Mouse (Mus musculus): ENCODE measurements around the gene Myrip. TPM values are rescaled to one million over a fixed set of nuclear protein-coding genes. Genes with fewer than 3 reads are reported as not detected.

Myrip gene
- total RNA-seq, 2 experiments from 2014 or later: 79.0 to 97.4 TPM

DNA sequence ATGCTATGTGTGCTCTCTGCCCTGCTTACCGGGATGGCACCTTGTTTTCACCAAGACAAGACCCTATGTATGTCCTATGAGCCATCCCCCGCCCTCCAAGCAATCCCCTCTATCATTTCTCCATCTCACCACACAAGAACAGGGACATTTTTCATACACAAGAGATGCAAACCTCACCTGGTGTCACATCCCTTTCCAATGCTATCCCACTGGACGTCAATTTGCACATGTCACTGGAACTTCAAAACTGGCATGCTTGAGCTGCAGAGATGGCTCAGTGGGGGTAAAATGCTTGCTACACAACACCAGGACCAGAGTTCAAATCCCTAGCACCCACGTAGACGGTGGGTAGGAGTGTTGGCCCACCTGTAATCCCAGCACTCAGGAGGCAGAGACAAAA is 196.7 kb downstream of the Myrip start:
- no peak for DNase-seq (ENCODE audit: low spot score in 2 of 2)
- intact Hi-C loops (cut with DNase I): loop anchor here (5.0 kb wide), 1 partner anchor 356 kb away; no protein-coding TSS in a partner anchor

DNA sequence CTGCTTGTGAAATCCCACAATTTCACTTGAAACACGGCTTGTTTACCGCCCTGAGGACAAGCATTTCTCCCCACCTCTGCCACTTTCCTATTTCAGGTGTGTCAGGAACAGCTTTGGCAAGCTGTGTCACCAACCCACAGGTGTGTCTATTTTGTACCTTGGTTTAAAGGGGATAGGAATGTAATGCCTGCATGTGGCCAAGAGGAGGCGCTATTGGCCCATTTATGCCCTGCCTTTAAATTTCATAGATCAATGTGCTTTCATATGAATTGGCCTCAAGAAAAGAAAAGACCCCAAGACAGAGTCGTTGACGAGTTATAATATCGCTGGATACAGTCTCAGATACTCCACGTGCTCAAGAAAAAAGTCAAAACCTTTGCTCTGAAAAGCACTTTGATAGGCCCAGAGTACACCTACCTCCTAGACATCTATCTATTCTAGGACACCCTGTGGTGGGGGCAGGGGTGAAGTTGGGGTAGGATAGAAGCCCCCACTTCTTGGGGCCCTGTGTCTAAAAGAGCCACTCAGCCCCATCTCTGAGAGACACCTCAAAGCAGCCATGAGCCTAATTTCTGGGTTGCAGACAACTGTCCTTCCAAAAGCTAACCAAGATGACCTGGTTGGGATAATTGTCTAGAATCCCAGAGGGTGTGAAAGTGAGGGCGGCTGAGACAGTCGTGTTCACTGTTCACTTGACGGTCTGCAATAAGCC is 200.0 kb downstream of the Myrip start:
- intact Hi-C loops (cut with DNase I): loop anchor here (5.0 kb wide), 1 partner anchor 71 kb away; the partner anchor contains the start of gene Rpl14
- no peak for DNase-seq (ENCODE audit: low spot score in 2 of 2)

DNA sequence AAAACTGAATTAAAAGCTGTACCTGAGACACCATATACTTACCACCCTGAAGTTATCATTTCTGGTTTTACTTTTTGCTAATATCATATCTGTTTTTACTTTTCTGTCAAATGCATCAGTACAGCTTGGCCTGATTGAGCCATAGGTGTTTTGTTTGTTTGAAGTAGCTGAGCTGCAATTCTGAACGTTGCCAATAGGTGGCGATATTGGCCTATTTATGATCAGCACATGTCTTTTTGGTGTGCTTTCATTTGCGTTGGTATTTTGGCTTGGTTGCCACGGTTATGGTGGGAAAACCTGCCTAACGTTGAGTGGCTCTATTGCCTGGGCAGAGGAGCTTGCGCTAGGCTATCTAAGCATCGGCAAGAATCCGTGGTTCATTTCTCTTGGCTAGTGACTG is 200.7 kb downstream of the Myrip start:
- DNase-seq (ENCODE audit: low spot score in 2 of 2): peak; percentile 85 to 87
- intact Hi-C loops (cut with DNase I): loop anchor here (2.0 to 5.0 kb wide), 2 partner anchors 70 to 85 kb away; partner anchors contain the start of gene Rpl14

DNA sequence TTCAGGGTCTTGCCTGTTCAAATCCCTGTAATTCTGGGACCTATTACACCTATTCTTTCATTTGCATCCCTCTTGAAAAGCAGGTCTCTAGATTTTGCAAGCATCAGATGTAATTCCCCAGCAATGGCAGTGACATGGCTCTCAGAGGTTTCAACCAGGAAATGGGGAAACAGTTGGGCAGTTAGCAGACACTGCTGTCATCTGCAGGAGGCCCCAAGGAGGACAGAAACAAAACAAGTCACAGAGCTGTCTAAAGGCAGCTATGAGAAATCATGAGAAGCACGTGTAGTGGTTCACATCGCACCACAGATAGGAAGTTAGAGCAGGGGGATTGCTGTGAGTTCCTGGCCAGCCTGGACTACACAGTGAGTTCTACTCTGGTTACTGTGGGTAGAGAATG is 203.1 kb downstream of the Myrip start:
- intact Hi-C loops (cut with DNase I): loop anchor here (5.0 kb wide), 1 partner anchor 68 kb away; the partner anchor contains the start of gene Rpl14
- no peak for DNase-seq (ENCODE audit: low spot score in 2 of 2)

DNA sequence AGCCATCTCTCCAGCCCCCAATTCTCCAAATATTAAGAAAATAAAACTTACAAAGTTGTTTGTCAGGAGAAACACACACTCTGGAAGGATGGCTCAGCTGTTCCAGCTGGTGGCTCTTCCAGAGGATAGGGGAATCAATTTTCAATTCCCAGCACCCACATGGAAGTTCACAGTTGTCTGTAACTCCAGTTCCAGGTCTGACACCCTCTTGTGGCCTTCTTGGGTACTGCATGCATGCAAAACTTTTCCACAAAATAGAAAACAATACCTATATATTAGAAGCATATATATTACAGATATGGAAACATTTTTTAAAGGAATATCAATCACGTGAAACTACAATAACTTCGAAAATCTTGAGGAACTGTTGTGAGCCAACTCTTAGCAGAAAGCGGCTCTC is 210.5 kb downstream of the Myrip start:
- intact Hi-C loops (cut with DNase I): no loop called here
- no peak for DNase-seq (ENCODE audit: low spot score in 2 of 2)

DNA sequence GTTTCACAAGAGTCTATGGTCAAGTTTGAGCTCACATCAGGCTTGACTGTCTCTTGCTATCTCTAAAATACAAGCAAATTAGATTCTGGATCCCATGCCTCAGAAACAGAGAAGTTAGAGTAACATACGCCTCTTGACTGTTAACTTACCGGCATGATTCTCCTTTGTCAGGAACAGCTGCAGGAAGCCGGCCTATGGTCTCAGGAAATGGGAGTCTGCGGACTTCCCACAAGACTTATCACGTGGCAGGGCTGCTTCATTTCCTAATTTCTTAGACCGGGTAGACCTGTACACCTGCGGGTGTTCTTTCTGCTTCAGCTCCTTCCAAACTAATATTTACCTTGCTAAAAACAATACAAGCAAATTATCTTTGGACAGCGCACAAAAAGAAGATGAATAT is 215.4 kb downstream of the Myrip start:
- intact Hi-C loops (cut with DNase I): no loop called here
- no peak for DNase-seq (ENCODE audit: low spot score in 2 of 2)

DNA sequence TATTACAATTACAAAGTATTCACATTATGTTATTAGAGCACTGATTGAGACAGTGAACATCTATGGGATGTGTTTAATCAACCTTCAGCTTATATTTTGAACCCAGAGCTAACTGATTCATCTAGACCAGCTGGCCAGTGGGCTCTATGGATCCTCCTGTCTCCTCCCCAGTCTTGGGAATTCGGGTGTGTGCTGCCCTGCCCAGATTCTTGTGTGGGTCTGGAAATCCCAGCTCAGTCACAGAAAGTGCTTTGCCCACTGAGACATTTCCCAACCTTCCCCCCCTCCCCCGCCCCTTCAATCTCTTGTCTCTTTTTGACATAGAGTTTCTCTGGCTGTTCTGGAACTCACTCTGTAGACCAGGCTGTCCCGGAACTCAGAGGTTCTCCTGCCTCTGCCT is 217.6 kb downstream of the Myrip start:
- DNase-seq (ENCODE audit: low spot score in 2 of 2): no peak
- intact Hi-C loops (cut with DNase I): no loop called here

DNA sequence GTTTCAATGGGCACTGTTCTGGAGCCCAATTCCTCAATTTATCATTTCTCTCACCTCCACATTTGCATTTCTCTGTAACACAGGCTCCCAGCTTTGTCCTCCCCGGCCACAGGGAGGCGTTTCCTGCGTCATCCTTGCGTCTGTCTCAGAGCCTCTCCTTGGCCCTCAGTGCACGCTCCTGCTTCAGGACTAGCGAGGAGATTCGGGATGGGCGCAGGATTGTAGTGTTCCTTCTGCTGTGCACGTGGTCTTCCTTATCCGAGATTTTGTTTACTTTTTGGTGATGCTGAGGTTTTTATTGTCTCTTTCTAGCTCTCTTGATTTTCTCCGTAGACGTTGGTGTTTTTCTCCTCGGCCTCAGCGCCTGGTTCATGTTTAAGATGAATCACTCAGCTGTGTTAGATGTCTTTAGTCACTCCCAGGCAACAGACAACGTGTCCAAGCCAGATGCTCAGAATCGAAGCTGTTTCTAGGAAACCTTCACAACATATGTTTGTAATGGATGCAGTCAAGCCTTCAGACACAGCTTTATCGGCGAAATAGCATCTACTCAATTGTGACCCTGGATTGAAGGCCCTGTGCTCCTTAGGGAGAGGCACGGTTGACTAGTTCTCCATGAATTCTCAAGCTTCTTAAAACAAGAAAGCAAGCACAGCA is 218.3 kb downstream of the Myrip start:
- intact Hi-C loops (cut with DNase I): no loop called here
- peak; percentile 45 to 57 for DNase-seq (ENCODE audit: low spot score in 2 of 2)

DNA sequence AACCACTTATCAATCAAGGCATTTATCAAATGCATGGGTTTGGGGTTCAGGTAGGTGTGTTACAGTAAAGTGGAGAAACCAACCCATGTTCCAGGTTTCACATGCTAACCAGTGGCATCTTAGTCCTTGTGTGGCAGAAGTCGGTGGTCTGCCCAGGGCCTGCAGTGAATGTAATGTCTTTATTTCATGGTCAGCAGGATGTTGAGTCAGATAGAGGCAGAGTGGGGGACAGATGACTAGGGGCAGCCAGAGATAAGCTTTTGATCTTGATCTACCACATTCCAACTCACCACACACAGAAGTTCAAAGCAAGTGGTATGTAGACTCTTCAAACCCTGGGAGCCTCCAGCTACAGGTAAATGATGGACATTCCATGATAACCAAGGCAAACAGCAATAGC is 219.8 kb downstream of the Myrip start:
- intact Hi-C loops (cut with DNase I): no loop called here
- no peak for DNase-seq (ENCODE audit: low spot score in 2 of 2)

Other genes starting within 250 kb of the Myrip start
- gene Cx3cr1, start 231.6 kb upstream of the Myrip start, total RNA-seq (2021): 10 to 100 TPM; 34.9 to 36.7 TPM
- gene Ccr8, start 209.4 kb upstream of the Myrip start, total RNA-seq (2021): not detected
- 10 to 100 TPM; 24.2 to 27.0 TPM for gene Slc25a38, start 191.1 kb upstream of the Myrip start, total RNA-seq (2021)
- 100 to 1,000 TPM; 505 to 517 TPM for gene Rpsa, start 173.8 kb upstream of the Myrip start, total RNA-seq (2021)
- 100 to 1,000 TPM; 128 to 224 TPM for gene Mobp, start 151.8 kb upstream of the Myrip start, total RNA-seq (2021)
- 100 to 1,000 TPM; 173 to 174 TPM for gene Eif1b, start 190.7 kb downstream of the Myrip start, total RNA-seq (2021)
- 1 to 10 TPM; 3.1 to 4.7 TPM for gene Entpd3, start 238.3 kb downstream of the Myrip start, total RNA-seq (2021)

All from left cerebral cortex, postnatal 14 days (tissue).